Mouse (Mus musculus) stomach, postnatal 0 days (tissue): ENCODE measurements at regions not wholly inside any gene's neighbourhood (a gene's known extent, or its start where the extent isn't known, plus 50 kb on each side); places are given as distances from the start of the nearest gene placed in this dataset.

ENCODE experiments used
- CTCF ChIP-seq: IDR thresholded peaks from 2 replicates; pipeline ENCODE4 v1.5.1; 2016; ENCODE audit warnings: antibody characterized with exemption, low read depth, mild to moderate bottlenecking, moderate library complexity
- EP300 ChIP-seq: optimal IDR thresholded peaks from 2 replicates; pipeline ENCODE3; 2016; ENCODE audit warnings: antibody characterized with exemption

- no peak for TF ChIP-seq CTCF
- no peak for TF ChIP-seq EP300
Measured at GRCm38 (mm10) chr3:50882249-50882733, 342.0 kb upstream of the Noct start.
